Mouse (Mus musculus) retina, postnatal 1 day (tissue): ENCODE measurements around the gene Gm11437.
A peak's percentile ranks its signal among the peaks of the same experiment; 100 is the strongest.

Source experiments
- DNase-seq: peaks from one replicate; pipeline ENCODE4 v3.0.0-alpha.2; 2012

The Gm11437 gene

DNA sequence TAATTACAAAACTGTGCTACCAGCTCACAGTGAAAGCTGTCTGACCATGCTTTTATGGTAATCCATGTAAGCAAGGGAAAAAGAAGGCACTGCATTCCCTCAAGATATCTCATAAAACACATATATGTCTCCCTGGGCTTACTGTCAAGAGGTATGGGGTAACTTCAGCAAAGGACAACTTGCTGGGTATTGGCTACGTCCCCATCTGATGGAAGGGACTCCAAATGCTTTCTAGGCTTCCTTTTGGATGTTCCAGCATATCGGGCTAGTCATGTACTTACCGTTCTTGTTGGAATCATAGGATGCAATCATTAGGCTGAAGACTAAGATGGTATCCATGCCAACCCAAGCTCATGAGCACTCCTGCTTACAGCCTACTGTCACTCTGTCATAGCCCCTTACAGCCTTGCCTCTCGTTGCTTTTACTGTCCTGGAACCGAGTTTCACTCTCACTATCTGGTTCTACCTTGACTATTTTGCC lies at the start of gene Gm11437:
Gene Gm11437, minus strand, starts transcription at position 431 of the 481 bp plus-strand sequence.
- DNase-seq: no peak

GRCm38 (mm10) chr11:84210876-84211275 lies 43.6 kb upstream of the Gm11437 start:
- no peak for DNase-seq

DNA sequence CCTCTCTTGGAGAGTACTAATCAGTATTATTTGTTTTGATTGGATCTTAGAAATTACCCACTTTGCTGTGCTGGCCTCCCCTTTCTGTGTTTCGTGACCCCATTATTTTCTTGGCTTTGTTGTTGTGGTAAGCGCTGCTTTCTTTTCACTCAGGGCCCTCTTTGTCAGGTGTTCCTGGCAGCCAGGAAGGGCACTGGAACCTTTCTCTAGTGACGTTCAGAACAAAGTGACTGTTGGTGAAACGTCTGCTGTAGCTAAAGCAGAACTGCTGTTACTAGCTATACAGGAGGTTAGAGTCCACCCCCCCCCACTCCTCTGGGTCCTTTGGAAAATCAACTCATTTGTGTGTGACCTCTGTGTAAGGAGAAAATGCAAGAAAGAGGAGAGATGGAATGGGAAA lies 38.5 kb upstream of the Gm11437 start:
- no peak for DNase-seq

DNA sequence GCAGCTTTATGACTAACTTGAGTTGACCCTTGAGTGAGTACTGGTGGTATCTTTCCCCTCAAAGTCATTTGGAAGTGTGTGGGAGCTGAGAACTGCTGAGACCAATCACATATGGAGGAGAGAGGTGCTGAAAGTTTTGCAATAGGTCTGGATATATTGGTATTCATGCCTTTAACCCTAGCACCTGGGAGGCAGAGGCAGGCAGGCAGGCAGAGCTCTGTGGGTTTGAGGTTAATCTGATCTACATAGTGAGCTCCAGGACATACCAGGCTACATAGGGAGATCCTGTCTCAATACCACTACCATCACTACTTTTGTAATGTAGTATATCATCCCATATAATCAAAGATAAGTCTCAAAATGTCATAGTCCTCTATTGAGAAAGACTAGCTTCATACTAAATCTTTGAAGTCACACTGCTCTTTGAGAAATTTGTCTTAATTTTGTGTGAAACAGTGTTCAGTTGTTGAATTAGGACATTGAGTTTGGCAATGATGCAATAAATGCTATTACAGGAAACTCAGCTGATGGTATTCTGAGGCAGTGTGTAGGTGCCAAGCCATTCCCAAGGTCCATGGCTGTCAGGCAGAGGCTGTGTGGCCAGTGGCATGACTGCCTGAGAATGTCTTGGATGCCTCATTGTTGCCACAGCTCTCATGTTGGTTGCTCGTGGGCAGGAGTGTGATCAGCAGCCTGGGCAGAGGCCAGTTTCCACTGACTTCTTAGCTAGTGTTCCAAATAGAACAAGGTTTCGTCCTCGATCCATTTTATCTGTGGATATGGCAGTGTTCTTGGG lies 30.5 kb upstream of the Gm11437 start:
- DNase-seq: no peak

- no peak for DNase-seq
These were observed 27.5 kb upstream of the Gm11437 start for GRCm38 (mm10) chr11:84194751-84195150.

GRCm38 (mm10) chr11:84193249-84193648 lies 26.0 kb upstream of the Gm11437 start:
- peak; percentile 19 for DNase-seq

GRCm38 (mm10) chr11:84190581-84191233 lies 23.4 kb upstream of the Gm11437 start:
- DNase-seq: no peak

GRCm38 (mm10) chr11:84188530-84188929 lies 21.3 kb upstream of the Gm11437 start:
- DNase-seq: no peak

DNA sequence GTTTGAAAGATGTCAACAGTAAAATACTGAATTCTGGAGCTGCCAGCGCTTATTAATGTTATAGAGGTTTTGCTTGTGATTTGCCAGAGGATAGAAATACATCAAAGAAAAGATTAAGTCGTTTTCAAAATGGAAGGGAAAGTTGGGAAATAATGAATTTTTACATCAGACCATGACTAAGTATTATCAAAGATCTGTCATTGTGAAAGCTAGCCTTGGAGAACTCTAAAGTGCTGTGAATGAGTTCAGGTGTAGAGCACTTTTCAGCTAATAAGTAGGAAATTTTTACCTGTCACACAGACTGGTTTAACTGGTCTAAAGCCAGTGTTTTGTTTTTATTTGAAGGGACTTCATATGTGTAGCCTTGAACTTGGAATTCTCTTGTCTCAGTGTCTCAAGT lies 14.0 kb upstream of the Gm11437 start:
- no peak for DNase-seq

DNA sequence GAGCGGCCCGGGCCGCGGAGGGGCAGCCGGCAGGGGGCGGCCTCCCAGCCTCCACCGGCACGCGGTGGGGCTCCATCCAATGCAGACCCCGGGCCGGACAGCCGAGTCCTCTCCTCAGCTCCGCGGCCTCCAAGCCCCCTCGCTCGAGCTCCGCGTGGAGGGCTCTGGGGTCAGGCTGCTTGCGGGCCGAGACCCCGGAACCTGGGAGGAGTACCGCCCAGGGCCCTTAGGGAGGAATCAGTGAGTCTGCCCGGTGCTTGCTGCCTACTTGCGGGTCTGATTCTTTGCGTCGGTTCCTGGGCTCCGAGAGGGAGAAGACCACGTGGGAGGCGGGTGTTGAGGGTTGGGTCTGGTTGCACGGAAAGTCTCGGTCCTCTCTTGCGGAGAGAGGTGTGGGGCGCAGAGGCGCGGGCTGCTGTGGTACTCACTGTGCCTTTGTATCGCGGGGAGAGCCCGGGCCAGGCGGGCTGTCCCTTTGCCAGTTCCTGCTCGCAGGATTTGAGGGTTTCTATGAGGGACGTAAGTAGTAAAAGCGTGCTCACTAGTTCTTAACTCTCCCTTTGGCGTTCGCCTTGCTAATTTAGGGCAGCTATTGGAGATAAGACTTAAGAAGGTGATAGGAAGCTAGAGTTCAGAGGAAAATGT lies 12.8 kb upstream of the Gm11437 start:
- DNase-seq: peak; percentile 86

GRCm38 (mm10) chr11:84179226-84179953 lies 12.1 kb upstream of the Gm11437 start:
- DNase-seq: peak; percentile 98

GRCm38 (mm10) chr11:84178571-84178970 lies 11.3 kb upstream of the Gm11437 start:
- DNase-seq: no peak

- no peak for DNase-seq
These were observed 5.5 kb upstream of the Gm11437 start for GRCm38 (mm10) chr11:84172539-84173435.

GRCm38 (mm10) chr11:84168701-84169288 lies 1.5 kb upstream of the Gm11437 start:
- peak; percentile 60 for DNase-seq

- DNase-seq: no peak
These were observed 2.7 kb downstream of the Gm11437 start for GRCm38 (mm10) chr11:84164561-84164960.

GRCm38 (mm10) chr11:84164123-84164522 lies 3.2 kb downstream of the Gm11437 start:
- no peak for DNase-seq

DNA sequence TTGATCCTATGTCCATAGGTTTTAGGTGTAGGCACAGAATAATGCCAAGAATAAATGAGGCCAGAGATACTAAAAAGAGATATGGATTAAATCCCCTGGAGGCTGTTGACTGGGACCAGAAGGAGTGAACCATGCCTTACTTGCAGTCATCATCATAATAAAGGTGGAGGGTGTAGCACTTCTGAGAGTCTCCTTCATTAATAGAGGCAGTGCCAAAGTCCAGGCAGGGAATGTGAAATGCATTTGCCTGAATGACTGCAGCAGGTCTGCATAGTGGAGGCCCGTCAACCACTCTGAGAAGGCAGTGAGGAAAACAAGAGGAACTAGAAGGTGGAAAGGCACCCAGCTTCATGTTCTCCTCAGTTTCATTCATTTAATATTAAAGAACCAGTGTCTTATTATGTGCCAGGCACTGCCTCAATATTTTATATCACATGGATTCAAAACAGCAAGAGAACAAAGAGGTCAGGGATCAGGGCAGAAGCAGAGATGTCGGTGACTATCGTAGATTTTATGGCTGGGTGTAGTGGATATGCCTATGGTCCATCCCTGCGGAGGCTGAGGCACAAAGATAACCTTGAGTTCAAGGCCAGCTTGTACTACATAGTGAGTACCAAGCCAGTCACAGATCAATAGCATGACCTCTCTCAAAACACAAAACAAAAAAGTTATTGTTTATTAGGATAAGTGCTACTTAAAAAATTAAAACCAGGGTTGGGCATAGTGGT lies 10.6 kb downstream of the Gm11437 start:
- no peak for DNase-seq

- DNase-seq: no peak
These were observed 16.4 kb downstream of the Gm11437 start for GRCm38 (mm10) chr11:84150884-84151283.

- no peak for DNase-seq
These were observed 21.2 kb downstream of the Gm11437 start for GRCm38 (mm10) chr11:84146081-84146480.

DNA sequence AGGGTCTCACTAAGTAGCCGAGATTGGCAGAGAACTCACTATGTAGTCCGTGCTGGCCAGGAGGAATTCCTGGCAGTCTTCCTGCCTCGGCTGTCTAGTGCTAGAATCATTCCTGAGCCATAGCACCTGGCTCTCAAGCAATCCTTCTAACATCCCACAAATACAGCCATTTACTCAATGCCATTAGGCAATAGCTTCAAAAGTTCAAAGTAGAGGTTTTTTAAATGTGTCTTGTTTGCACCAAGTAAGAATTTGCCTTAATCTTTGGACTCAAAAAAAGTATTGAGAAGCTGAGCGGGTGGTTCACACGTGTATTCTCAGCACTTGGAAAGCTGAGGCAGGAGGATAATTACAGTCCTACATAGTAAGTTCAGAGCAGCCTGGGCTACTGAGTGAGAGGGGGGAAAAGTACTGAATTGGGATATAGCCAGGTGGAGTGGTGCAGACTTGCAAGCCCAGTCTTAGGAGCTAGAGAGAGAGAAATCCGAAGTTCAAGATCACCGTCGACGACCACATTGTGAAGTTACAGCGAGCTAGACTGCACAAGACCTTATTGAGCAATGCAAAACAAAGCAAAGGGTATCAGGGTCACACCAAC lies 22.0 kb downstream of the Gm11437 start:
- DNase-seq: no peak
